Comparison of ENCODE assay signal across 16 mouse cellular contexts in genomic region chr8:70467229-70467725, GRCm38 (mm10). TPM values are rescaled to one million over a fixed set of nuclear protein-coding genes. Genes with fewer than 3 reads are reported as not detected.
DNase-seq lines count a peak whose midpoint lies in the region; TF ChIP-seq lines count a peak whose summit lies in the region.
"Had no signal": no experiment of that assay in that cellular context is flagged by ENCODE, and none has a peak within 500 bp of the region (broad histone marks: within the 10 kb centered on the region; RNA-seq: fewer than 3 reads in every experiment).

No protein-coding gene starts in this region.

- TF ChIP-seq CTCF in gastrocnemius, adult 2 months (IDR thresholded peaks at IDR 0.05) = no peak
- no peak for TF ChIP-seq CTCF in testis, adult 2 months (IDR thresholded peaks at IDR 0.05; ENCODE audit: control insufficient read depth, insufficient read depth, insufficient replicate concordance, low read depth, low read length)

- TF ChIP-seq POLR2A in testis, adult 2 months (IDR thresholded peaks at IDR 0.05; ENCODE audit: control insufficient read depth, low read depth, low read length) = no peak

- no peaks in the 10 kb centered on the region for H3K27me3 ChIP-seq in testis, adult 2 months (ENCODE audit: control insufficient read depth, insufficient read depth, low read length)
- H3K27me3 ChIP-seq: Patski had no signal

- peak overlapping the region; percentile 79 for H3K27ac ChIP-seq in gastrocnemius, adult 2 months
- peak overlapping the region; percentile 39; the same call in 1 of the 2 replicates for H3K27ac ChIP-seq in testis, adult 2 months (ENCODE audit: control insufficient read depth, insufficient read depth, low read depth, low read length)

- intact Hi-C loops in gastrocnemius, adult 2 months (cut with DNase I) = no loop called here
- intact Hi-C loops in gastrocnemius, postnatal 36 days (cut with DNase I) = no loop called here

- H3K36me3 ChIP-seq in testis, adult 2 months (ENCODE audit: control insufficient read depth, insufficient read depth, low read length) = no peaks in the 10 kb centered on the region

- DNase-seq in gastrocnemius, adult 2 months = peak; percentile 48
- no peak for DNase-seq in gastrocnemius, postnatal 36 days
- no peak for DNase-seq in testis, postnatal 10 days (ENCODE audit: low spot score)
- DNase-seq in heart, postnatal 4 days = peak; percentile 30
- DNase-seq in left cerebral cortex, adult 18-20 months (ENCODE audit: low spot score in 2 of 2) = no peak
- no peak for DNase-seq in neural tube, embryonic 10.5 days (ENCODE audit: extremely low spot score, low spot score)
- DNase-seq in MN1 (ENCODE audit: low spot score) = no peak
- DNase-seq: adrenal gland, postnatal 14 days; B cell, adult 2 months; cerebellum, adult 11-12 months; lung, postnatal 4 days; retina, postnatal 1 day had no signal

- H3K4me3 ChIP-seq in gastrocnemius, adult 2 months = peak overlapping the region; percentile 58
- no peak overlapping the region for H3K4me3 ChIP-seq in testis, adult 2 months (ENCODE audit: control insufficient read depth, low read depth, low read length)
- H3K4me3 ChIP-seq: erythroblast, embryonic 14.5 days had no signal

- H3K4me1 ChIP-seq in testis, adult 2 months (ENCODE audit: control insufficient read depth, insufficient read depth, low read length) = peaks cover 4% of the 10 kb centered on the region

RNA-seq across cellular contexts. Expression of gene Klhl26, which starts 9.5 kb away (rescaled TPM):
- total RNA-seq in gastrocnemius, adult 2 months (2021) = 1 to 10 TPM; 6.7 to 8.5 TPM
- 1 to 10 TPM; 6.8 to 7.5 TPM for total RNA-seq in gastrocnemius, postnatal 36 days (2021)
- polyA plus RNA-seq in testis, adult 2 months (2012; rRNA removed) = 3.6 and 4.8 TPM in 2 replicates
- 1 to 10 TPM; 8.2 to 9.2 TPM for total RNA-seq in heart, postnatal 4 days (2021)
- 10 to 100 TPM; 43.7 to 44.4 TPM for total RNA-seq in left cerebral cortex, adult 18-20 months (2021)

RNA-seq across cellular contexts. Expression of gene Tmem59l, which starts 19.9 kb away (rescaled TPM):
- not detected for total RNA-seq in gastrocnemius, adult 2 months (2021)
- not detected for total RNA-seq in gastrocnemius, postnatal 36 days (2021)
- polyA plus RNA-seq in testis, adult 2 months (2012; rRNA removed) = 62.6 and 62.9 TPM in 2 replicates
- not detected for total RNA-seq in heart, postnatal 4 days (2021)
- 100 to 1,000 TPM; 295 to 296 TPM for total RNA-seq in left cerebral cortex, adult 18-20 months (2021)
- total RNA-seq: granulocyte monocyte progenitor cell, adult 5-6 weeks had no signal
- polyA plus RNA-seq: erythroblast, embryonic 14.5 days had no signal

RNA-seq across cellular contexts. Expression of gene Crlf1, which starts 25.7 kb away (rescaled TPM):
- total RNA-seq in gastrocnemius, adult 2 months (2021) = 1 to 10 TPM; 2.5 to 3.2 TPM
- 1 to 10 TPM; 3.4 to 3.8 TPM for total RNA-seq in gastrocnemius, postnatal 36 days (2021)
- 126 and 137 TPM in 2 replicates for polyA plus RNA-seq in testis, adult 2 months (2012; rRNA removed)
- under 1 TPM in 1 of 2 experiments, not detected in 1; 0.55 TPM for total RNA-seq in heart, postnatal 4 days (2021)
- 1 to 10 TPM; 1.5 to 2.8 TPM for total RNA-seq in left cerebral cortex, adult 18-20 months (2021)
- total RNA-seq: adrenal gland, postnatal 14 days; granulocyte monocyte progenitor cell, adult 5-6 weeks had no signal

RNA-seq across cellular contexts. Expression of gene Crtc1, which starts 27.9 kb away (rescaled TPM):
- 1 to 10 TPM; 8.9 to 9.5 TPM for total RNA-seq in gastrocnemius, adult 2 months (2021)
- 1 to 10 TPM; 5.3 to 7.5 TPM for total RNA-seq in gastrocnemius, postnatal 36 days (2021)
- polyA plus RNA-seq in testis, adult 2 months (2012; rRNA removed) = 11.3 and 12.3 TPM in 2 replicates
- total RNA-seq in heart, postnatal 4 days (2021) = 10 to 100 TPM; 12.8 to 15.4 TPM
- 100 to 1,000 TPM; 152 to 154 TPM for total RNA-seq in left cerebral cortex, adult 18-20 months (2021)

RNA-seq across cellular contexts. Expression of gene Rex1bd, which starts 39.3 kb away (rescaled TPM):
- total RNA-seq in gastrocnemius, adult 2 months (2021) = 100 to 1,000 TPM; 146 to 148 TPM
- total RNA-seq in gastrocnemius, postnatal 36 days (2021) = 100 to 1,000 TPM; 126 to 128 TPM
- polyA plus RNA-seq in testis, adult 2 months (2012; rRNA removed) = 23.9 and 26.9 TPM in 2 replicates
- 100 to 1,000 TPM in 1 of 2 experiments, 10 to 100 TPM in 1; 96.9 to 109 TPM for total RNA-seq in heart, postnatal 4 days (2021)
- total RNA-seq in left cerebral cortex, adult 18-20 months (2021) = 100 to 1,000 TPM; 118 to 122 TPM

Comparison
In these comparisons a context has a peak if more than half of its experiments do, and no peak if none do; other contexts are left out.
1. DNase-seq: peak in gastrocnemius, adult 2 months (single experiment) and heart, postnatal 4 days (single experiment); none in gastrocnemius, postnatal 36 days (0 of 2), testis, postnatal 10 days (single experiment), left cerebral cortex, adult 18-20 months (0 of 2), neural tube, embryonic 10.5 days (single experiment) and MN1 (single experiment).
2. RNA of gene Klhl26, which starts 9.5 kb away (total RNA-seq): 43.7 to 44.4 TPM in left cerebral cortex, adult 18-20 months; 8.2 to 9.2 TPM in heart, postnatal 4 days, 6.7 to 8.5 TPM in gastrocnemius, adult 2 months and 6.8 to 7.5 TPM in gastrocnemius, postnatal 36 days; every median in the first group is over 4 times any median in the second.
3. RNA of gene Tmem59l, which starts 19.9 kb away (total RNA-seq): 295 to 296 TPM in left cerebral cortex, adult 18-20 months; not detected in heart, postnatal 4 days, not detected in gastrocnemius, adult 2 months and not detected in gastrocnemius, postnatal 36 days; every median in the first group is over 100 times any median in the second.